Mouse (Mus musculus) olfactory bulb, adult 2 months (tissue): ENCODE data around the gene Cwc22. TPM values are rescaled to one million over a fixed set of nuclear protein-coding genes. Genes with fewer than 3 reads are reported as not detected.

Experiments
- H3K27ac ChIP-seq: fragments of 200-500 bp; 2 replicates; pipeline ENCODE4 v1.5.1; 2012; ENCODE audit warnings: low read depth, low read length; ENCODE audit not compliant: insufficient read depth
- H3K4me1 ChIP-seq: fragments of 200-500 bp; 2 replicates; pipeline ENCODE4 v1.6.1; 2012; ENCODE audit warnings: low read length; ENCODE audit not compliant: control insufficient read depth, insufficient read depth
- H3K4me3 ChIP-seq: fragments of 200-500 bp; 2 replicates; pipeline ENCODE4 v1.5.1; 2012; ENCODE audit warnings: mild to moderate bottlenecking, low read depth, low read length, moderate library complexity; ENCODE audit not compliant: insufficient read depth
- CTCF ChIP-seq: fragments of 200-500 bp; IDR thresholded peaks from 2 replicates; pipeline ENCODE4 v1.5.1; 2012; ENCODE audit warnings: low read depth, mild to moderate bottlenecking, low read length, moderate library complexity; ENCODE audit not compliant: insufficient read depth
- POLR2A ChIP-seq: fragments of 200-500 bp; IDR thresholded peaks from 2 replicates; pipeline ENCODE4 v1.6.1; 2012; ENCODE audit warnings: mild to moderate bottlenecking, low read depth, low read length, moderate library complexity; ENCODE audit not compliant: insufficient read depth
- WGBS: fragments of 180-500 bp; shearing (Covaris S2); methylation state at CpG from one replicate; pipeline ENCODE4 v1.1.7; 2018; 5-methylcytosine and 5-hydroxymethylcytosine counted together
- polyA plus RNA-seq: library from polyadenylated mRNA; stranded (reverse); fragments of >200 nt; gene quantifications from 2 replicates; pipeline ENCODE4 v1.2.4, GENCODE M21; 2012; ENCODE audit warnings: low replicate concordance; ENCODE audit not compliant: missing spikeins, insufficient read depth, insufficient read length

Cwc22 gene
- polyA plus RNA-seq, 1 experiment: not detected

DNA sequence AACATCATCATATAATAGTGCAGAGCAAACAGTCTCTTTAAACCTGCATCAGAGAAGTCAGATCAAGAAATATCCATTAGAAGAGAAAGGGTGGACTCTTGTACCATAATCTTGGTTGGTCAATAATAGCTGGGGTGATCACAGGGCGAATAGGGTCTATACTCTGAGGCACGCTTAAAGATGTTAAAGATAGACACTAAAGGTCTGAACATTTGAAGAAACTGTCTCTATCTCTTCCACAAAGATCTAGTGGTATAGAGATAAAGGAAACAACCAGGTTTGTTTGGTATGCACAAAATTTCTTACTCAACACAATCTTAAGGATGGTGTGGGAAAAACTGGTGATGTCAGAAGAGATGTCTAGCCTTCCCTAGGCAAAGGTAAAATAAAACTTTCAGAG, 26.4 kb upstream of the Cwc22 start:
- H3K27ac ChIP-seq: no peak overlapping the region
- H3K4me3 ChIP-seq: no peak overlapping the region
- WGBS: 92% methylated on average over 2 of the region's 2 CpGs
- no peaks in the 10 kb centered on the region for H3K4me1 ChIP-seq
- TF ChIP-seq CTCF: no peak
- no peak for TF ChIP-seq POLR2A

DNA sequence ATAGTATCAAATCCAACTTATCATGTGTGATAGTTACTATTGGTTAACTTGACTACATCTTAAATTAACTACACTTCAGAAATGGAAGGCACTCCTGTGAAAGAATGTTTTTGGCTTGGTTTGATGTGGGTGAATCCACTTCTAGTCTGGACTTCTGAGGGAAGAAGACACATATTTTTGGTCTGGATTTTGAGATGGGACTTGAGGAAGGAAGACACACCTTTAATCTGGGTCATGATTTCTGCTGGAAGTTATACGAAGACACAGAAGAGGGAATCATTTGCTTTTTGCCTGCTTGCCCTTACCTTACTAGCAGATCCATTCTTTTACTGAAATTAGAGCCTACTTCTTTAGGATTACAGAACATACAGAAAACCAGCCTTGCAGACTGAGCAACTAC, 25.7 kb upstream of the Cwc22 start:
- 90% methylated on average over 1 of the region's 1 CpGs for WGBS
- Histone ChIP-seq H3K4me3 (no peak overlapping the region), H3K4me1 (no peaks in the 10 kb centered on the region), H3K27ac (no peak overlapping the region)
- TF ChIP-seq POLR2A (no peak), CTCF (no peak)

DNA sequence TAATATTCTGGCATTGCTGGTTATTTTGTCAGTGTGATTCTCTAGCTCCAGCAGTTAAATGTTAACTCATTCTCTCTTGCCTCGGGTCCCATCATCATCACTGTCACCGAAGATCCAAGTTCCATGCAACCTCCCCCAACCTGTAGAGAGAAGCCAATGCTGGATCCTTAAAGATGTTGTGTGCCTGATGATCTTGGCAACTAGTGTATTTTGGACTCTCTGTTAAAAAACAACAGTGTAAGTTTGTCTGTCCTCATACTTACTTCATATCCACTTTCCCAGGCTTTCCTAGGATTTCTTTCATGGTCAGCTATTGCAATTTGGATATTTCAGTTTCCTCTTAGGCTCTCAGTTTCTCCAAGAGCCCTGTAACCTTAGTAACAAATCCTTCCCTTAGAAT, 25.2 kb upstream of the Cwc22 start:
- Histone ChIP-seq H3K4me1 (no peaks in the 10 kb centered on the region), H3K4me3 (no peak overlapping the region), H3K27ac (no peak overlapping the region)
- TF ChIP-seq POLR2A (no peak), CTCF (no peak)
- WGBS: 78% methylated on average over 2 of the region's 2 CpGs

DNA sequence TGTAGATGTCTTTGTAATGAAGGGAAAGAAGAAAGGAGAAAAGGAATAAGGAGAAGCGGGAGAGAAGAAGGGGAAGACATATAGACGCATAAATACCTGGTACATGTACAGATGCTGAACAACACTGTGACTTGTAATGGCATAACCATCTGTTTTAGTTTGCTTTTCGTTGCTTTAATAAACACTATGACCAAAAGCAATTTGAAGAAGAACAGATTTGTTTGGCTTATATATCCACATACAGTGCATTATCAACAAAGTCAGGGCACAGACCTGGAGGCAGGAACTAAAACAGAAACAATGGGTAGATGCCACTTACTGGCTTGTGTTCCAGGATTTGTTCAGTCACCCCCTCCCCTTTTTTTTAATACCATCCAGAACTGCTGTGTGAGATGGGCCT, 24.4 kb upstream of the Cwc22 start:
- Histone ChIP-seq H3K4me1 (no peaks in the 10 kb centered on the region), H3K27ac (no peak overlapping the region), H3K4me3 (no peak overlapping the region)
- TF ChIP-seq CTCF: no peak
- TF ChIP-seq POLR2A: no peak
- WGBS: 87% methylated on average over 3 of the region's 3 CpGs

DNA sequence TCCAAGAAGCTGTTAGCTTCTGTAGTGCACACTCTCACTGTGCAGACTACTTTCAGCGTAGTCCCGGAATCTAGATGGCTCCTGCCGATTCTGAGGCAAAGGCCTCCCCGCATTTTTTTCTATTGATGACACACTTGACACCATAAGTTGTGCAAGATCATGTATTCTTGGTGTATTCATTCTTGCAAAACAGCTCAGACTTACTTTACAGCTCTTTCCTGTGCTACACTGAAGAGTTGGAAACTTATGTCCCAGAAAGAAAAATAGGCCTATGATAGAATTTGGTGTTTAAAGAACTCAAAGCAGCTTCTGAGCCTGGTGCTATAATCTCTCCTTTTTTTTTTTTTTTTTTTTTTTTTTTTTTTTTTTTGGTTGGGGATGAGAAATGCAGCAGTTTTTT, 23.8 kb upstream of the Cwc22 start:
- Histone ChIP-seq H3K27ac (no peak overlapping the region), H3K4me1 (no peaks in the 10 kb centered on the region), H3K4me3 (no peak overlapping the region)
- TF ChIP-seq CTCF: no peak
- no peak for TF ChIP-seq POLR2A
- WGBS: 92% methylated on average over 4 of the region's 4 CpGs

DNA sequence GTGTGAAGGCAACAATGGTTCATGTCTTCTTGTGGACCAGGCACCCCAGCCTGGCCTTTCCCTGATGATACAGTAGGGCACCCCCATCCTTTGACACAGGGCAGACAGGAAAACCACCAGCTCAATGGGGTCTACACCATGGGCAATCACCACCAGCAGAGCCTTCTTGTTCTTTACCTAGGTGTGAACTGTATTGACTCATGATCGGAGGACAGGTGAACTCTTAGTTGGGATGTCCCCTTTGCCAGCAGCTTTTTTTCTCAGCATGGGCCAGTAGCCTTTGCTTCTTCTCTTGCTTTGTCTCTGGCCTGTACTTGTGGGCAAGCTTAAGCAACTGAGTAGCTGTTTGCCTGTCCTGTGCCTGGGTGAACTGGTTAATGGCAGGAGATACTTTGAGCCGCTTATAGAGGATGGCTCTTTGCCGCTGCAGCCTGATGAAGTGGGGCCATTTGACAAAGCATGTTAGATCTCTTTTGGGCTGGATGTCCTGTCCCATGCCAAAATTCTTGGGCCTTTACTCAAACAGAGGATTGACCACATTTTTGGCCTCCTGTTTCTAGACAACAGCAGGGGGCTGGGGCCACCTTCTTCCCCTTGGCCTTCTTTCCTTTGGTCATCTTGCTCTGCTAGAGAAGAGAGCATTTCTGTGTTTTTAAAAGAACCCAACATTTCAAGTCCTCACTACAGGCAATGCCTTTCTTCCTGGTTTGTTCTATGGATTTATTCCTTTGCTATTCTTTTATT, 16.4 kb upstream of the Cwc22 start:
- WGBS: 97% methylated on average over 3 of the region's 3 CpGs
- no peak overlapping the region for H3K27ac ChIP-seq
- H3K4me1 ChIP-seq: no peaks in the 10 kb centered on the region
- no peak overlapping the region for H3K4me3 ChIP-seq
- TF ChIP-seq POLR2A: no peak
- TF ChIP-seq CTCF: no peak

DNA sequence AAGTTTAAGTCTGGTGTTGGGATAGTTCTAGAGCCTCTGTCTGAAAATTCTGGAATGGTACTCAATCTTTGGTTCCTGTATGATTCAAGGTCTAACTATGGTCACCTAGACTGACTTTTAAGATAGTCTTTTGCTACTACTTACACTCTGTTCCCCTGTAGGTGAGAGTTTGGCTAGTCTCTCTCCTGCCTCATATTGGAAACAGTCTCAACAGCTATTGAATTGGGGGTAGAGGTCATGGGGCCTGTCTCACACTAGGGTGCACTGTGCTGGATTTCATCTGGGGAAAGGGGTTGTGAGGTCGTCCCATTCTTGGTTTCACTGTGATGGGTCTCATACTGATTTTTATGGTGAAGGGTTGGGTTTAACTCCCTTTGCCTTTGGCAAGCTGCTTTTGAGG, 15.1 kb upstream of the Cwc22 start:
- WGBS: 81% methylated on average over 1 of the region's 1 CpGs
- no peak overlapping the region for H3K27ac ChIP-seq
- TF ChIP-seq POLR2A: no peak
- TF ChIP-seq CTCF: no peak

DNA sequence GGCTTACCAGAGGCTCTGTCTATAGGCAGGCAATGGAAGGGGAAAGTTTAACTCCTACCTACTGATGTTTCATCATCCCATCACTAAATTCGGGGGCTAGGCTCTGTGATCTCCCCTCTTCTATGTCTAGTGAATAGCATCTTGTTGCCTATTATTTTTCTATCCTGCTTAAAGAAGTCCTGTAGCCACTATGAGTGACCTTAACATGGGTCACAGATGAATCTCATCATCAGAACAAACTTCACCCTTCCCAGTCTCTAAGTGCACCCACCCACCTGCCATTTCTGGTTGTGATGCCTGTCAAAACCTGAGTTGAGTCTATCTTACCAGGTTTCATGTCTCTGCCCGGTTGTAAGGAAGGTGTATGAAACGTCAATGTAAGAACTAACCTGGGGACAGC, 14.5 kb upstream of the Cwc22 start:
- Histone ChIP-seq H3K4me1 (no peaks in the 10 kb centered on the region), H3K4me3 (no peak overlapping the region), H3K27ac (no peak overlapping the region)
- WGBS: 85% methylated on average over 3 of the region's 3 CpGs
- TF ChIP-seq POLR2A (no peak), CTCF (no peak)

More for the DNA sequence above, 15.1 kb upstream of the Cwc22 start:
- Histone ChIP-seq H3K4me3 (no peak overlapping the region), H3K4me1 (no peaks in the 10 kb centered on the region)

DNA sequence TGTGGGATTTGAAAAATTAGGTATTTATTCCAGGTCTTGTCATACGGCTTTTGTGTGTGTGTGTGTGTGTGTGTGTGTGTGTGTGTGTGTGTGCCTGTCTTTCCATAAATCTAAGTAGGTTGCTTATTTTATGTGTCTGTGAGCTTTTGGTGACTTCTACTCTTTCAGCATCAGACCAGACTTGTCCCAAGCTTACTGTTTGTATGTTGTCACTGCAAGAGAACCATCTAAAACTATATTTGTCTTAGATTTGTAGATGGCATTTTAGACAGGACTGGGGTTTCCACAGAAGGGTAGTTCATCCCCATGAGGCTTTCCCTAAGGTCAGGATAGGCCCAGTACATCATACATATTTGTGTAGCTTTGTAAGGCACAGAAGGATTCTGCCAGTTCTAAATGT, 13.2 kb upstream of the Cwc22 start:
- no peak overlapping the region for H3K4me3 ChIP-seq
- 97% methylated on average over 1 of the region's 1 CpGs for WGBS
- no peak overlapping the region for H3K27ac ChIP-seq
- H3K4me1 ChIP-seq: no peaks in the 10 kb centered on the region
- TF ChIP-seq CTCF (no peak), POLR2A (no peak)
